Mouse (Mus musculus): ENCODE data around the gene Gm15091. TPM values are rescaled to one million over a fixed set of nuclear protein-coding genes. Genes with fewer than 3 reads are reported as not detected.
"Not testable (repeated sequence)": the region's sequence is repeated elsewhere in the genome, so short reads cannot be mapped to it uniquely, and the experiment has no call there.

The Gm15091 gene
- not detected in 2 replicates for polyA plus RNA-seq (2015; fragmentation: Nextera tagmentation; extraction: Ambion mirVana)

DNA sequence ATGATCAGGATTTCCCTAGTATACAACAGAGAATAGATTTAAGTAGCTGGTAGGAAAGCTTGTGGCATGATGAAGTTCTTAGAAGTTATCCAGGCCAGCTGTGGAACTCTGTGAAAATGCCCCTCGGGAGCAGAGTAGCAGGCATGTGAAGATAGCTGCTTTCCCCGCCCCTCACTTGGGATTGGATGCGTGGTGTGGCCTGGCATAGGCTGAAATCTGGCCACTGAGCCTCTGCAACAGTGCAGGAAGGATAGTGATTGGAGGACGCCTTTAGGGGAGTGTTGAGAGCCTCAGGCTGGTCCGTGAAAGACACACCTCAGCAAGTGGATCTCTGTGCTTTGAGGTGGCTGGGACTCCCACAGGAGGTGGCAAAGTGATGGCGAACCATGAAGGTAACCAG is at the start of gene Gm15091:
Gm15091 (plus strand) TSS at position 301 of the 400 bp plus-strand sequence.
- not testable (repeated sequence) for H3K9me3 ChIP-seq (ENCODE audit: low read length); H3K4me2 ChIP-seq (replicated peaks; ENCODE audit: low read depth, low read length); H3K27me3 ChIP-seq (replicated peaks; ENCODE audit: insufficient read depth, low read length); H3K4me1 ChIP-seq (ENCODE audit: insufficient read depth, low read depth, low read length); ATAC-seq; H3K9ac ChIP-seq (replicated peaks; ENCODE audit: low read depth); H3K27ac ChIP-seq (ENCODE audit: low read length); DNase-seq (ENCODE audit: low spot score); H3K36me3 ChIP-seq (ENCODE audit: insufficient read depth, low read length); H3K4me3 ChIP-seq (ENCODE audit: low read depth, low read length)
- 55% methylated on average over 5 of the region's 6 CpGs for WGBS

Other genes with a start within 250 kb of the Gm15091 start
- not detected in 2 replicates for gene Gm15097, start 157.2 kb upstream of the Gm15091 start, polyA plus RNA-seq (2015; fragmentation: Nextera tagmentation; extraction: Ambion mirVana)

Measured in lung, postnatal 0 days (tissue).